Mouse (Mus musculus) bone marrow, adult 2 months (tissue): ENCODE data around the gene Ddost.

Experiments used
- CTCF ChIP-seq: fragments of 200-500 bp; IDR thresholded peaks from 2 replicates; pipeline ENCODE4 v1.5.1; 2011; ENCODE audit warnings: low read length, control low read depth; ENCODE audit not compliant: control insufficient read depth, insufficient read depth
- POLR2A ChIP-seq: fragments of 200-500 bp; IDR thresholded peaks from 2 replicates; pipeline ENCODE4 v1.6.1; 2011; ENCODE audit warnings: low read depth, mild to moderate bottlenecking, control low read depth, low read length, borderline replicate concordance; ENCODE audit not compliant: control insufficient read depth

DNA sequence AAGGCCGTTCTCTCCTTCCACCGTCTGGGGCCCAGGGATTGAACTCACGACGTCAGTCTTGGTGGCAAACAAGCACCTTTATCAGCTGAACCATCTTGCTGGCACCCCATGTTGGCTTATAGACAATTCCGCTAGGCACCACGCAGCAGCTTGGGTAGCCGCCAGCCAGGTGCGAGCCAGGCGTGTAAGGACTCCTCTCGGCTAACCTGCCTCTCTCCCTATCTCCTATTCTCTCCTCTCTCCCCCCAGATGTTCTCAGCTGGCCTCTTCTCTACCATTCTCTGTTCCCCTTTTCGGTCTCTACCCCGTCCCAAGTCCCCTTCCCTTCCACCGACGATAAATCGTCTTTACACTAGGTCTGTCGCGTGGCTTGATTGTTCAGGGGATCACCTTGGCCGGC is 788 bp upstream of the Ddost start:
- TF ChIP-seq CTCF (no peak), POLR2A (no peak)
